Comparison of ENCODE assay signal across 8 mouse cellular contexts in the genomic region with DNA sequence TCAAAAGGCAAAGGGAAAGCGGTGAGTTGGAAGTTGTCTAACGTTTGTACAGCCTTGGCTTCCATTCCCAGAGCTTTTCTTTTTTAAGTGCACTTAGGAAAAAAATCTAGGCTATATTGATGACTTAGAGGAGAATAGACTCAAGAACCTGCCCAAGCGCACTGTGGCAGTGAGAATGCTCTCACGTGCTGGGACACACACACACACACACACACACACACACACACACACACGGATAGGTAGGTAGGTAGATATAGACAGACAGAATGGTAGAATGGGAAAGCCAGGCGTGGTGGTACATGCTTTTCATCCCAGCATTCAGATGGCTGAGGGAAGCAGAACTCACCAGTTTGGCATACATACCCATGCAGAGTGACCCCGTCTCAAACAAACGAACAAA. TPM values are rescaled to one million over a fixed set of nuclear protein-coding genes. Genes with fewer than 3 reads are reported as not detected.
A peak's percentile ranks its signal among the peaks of the same experiment; 100 is the strongest.
DNase-seq lines count a peak whose midpoint lies in the region; ATAC-seq and TF ChIP-seq lines count a peak whose summit lies in the region.

No protein-coding gene starts in this region.

- no peak for TF ChIP-seq EP300 in ES-Bruce4 (IDR thresholded peaks at IDR 0.05; ENCODE audit: insufficient read depth, low read depth, low read length)

- 67% methylated on average over 8 of the region's 8 CpGs for WGBS in heart, embryonic 12.5 days
- WGBS in forebrain, postnatal 0 days = 56% methylated on average over 8 of the region's 8 CpGs
- 74% methylated on average over 8 of the region's 8 CpGs for WGBS in midbrain, embryonic 10.5 days

- TF ChIP-seq POLR2A in ES-Bruce4 (IDR thresholded peaks at IDR 0.05; ENCODE audit: insufficient read depth, low read length) = no peak

- no peak for ATAC-seq in heart, embryonic 12.5 days (ENCODE audit: insufficient number of reproducible peaks, low FRiP score)
- ATAC-seq in forebrain, postnatal 0 days = no peak
- no peak for ATAC-seq in erythroid progenitor cell, adult 5-6 weeks (replicated peaks; ENCODE audit: low FRiP score, poor library complexity, severe bottlenecking)

- H3K4me3 ChIP-seq in heart, embryonic 12.5 days = peak overlapping the region; percentile 52
- peak overlapping the region; percentile 57; the same call in 1 of the 2 replicates for H3K4me3 ChIP-seq in ES-Bruce4 (ENCODE audit: low read depth, low read length)
- peak overlapping the region; percentile 36 for H3K4me3 ChIP-seq in forebrain, postnatal 0 days (ENCODE audit: low read depth, low read length)
- H3K4me3 ChIP-seq in midbrain, embryonic 10.5 days = peak overlapping the region; percentile 60

- no peaks in the 10 kb centered on the region for H3K36me3 ChIP-seq in heart, embryonic 12.5 days
- no peaks in the 10 kb centered on the region for H3K36me3 ChIP-seq in ES-Bruce4 (ENCODE audit: control insufficient read depth, insufficient read depth, low read length, poor library complexity, severe bottlenecking)
- H3K36me3 ChIP-seq in forebrain, postnatal 0 days (ENCODE audit: insufficient read depth) = no peaks in the 10 kb centered on the region
- no peaks in the 10 kb centered on the region for H3K36me3 ChIP-seq in midbrain, embryonic 10.5 days

- H3K27ac ChIP-seq in heart, embryonic 12.5 days (ENCODE audit: poor library complexity, severe bottlenecking) = no peak overlapping the region
- no peak overlapping the region for H3K27ac ChIP-seq in ES-Bruce4 (ENCODE audit: insufficient read depth, low read length)
- no peak overlapping the region for H3K27ac ChIP-seq in forebrain, postnatal 0 days (ENCODE audit: low read depth, low read length)
- peak overlapping the region; percentile 83; the same call in 1 of the 2 replicates for H3K27ac ChIP-seq in midbrain, embryonic 10.5 days (replicated peaks)

- no peak for DNase-seq in heart, adult 18-20 months
- DNase-seq in forebrain, postnatal 0 days = no peak
- no peak for DNase-seq in midbrain, embryonic 10.5 days (ENCODE audit: low spot score)
- DNase-seq in left cerebral cortex, adult 11 months (ENCODE audit: low spot score) = no peak
- DNase-seq in kidney, postnatal 14 days = no peak

- H3K4me1 ChIP-seq in heart, embryonic 12.5 days (replicated peaks) = peaks cover 18% of the 10 kb centered on the region
- peaks cover 2% of the 10 kb centered on the region for H3K4me1 ChIP-seq in ES-Bruce4 (ENCODE audit: control insufficient read depth, insufficient read depth, low read length)
- peaks cover 2% of the 10 kb centered on the region; the same call in 1 of the 2 replicates for H3K4me1 ChIP-seq in forebrain, postnatal 0 days (ENCODE audit: insufficient read depth)
- peaks cover 30% of the 10 kb centered on the region for H3K4me1 ChIP-seq in midbrain, embryonic 10.5 days

- no peak for TF ChIP-seq CTCF in ES-Bruce4 (IDR thresholded peaks at IDR 0.05; ENCODE audit: low read depth, low read length)
- TF ChIP-seq CTCF in forebrain, postnatal 0 days (IDR thresholded peaks at IDR 0.05; ENCODE audit: low read depth) = no peak

- H3K27me3 ChIP-seq in heart, embryonic 12.5 days (replicated peaks) = no peaks in the 10 kb centered on the region
- no peaks in the 10 kb centered on the region for H3K27me3 ChIP-seq in ES-Bruce4 (ENCODE audit: control insufficient read depth, insufficient read depth, low read length, poor library complexity, severe bottlenecking)
- no peaks in the 10 kb centered on the region for H3K27me3 ChIP-seq in forebrain, postnatal 0 days (ENCODE audit: insufficient read depth, low read length)
- H3K27me3 ChIP-seq in midbrain, embryonic 10.5 days (ENCODE audit: low read depth, poor library complexity, severe bottlenecking) = peaks cover 24% of the 10 kb centered on the region; the same call in 1 of the 2 replicates

- H3K4me2 ChIP-seq in heart, embryonic 12.5 days = peak overlapping the region; percentile 93
- peak overlapping the region; percentile 67 for H3K4me2 ChIP-seq in forebrain, postnatal 0 days (ENCODE audit: low read depth)

- H3K9ac ChIP-seq in heart, embryonic 12.5 days = peak overlapping the region; percentile 66; the same call in 1 of the 2 replicates
- 0 out of 2 replicates have a peak overlapping the region, but pooled peaks have one; percentile 52 for H3K9ac ChIP-seq in ES-Bruce4 (ENCODE audit: low read depth, poor library complexity, severe bottlenecking)
- H3K9ac ChIP-seq in forebrain, postnatal 0 days = no peak overlapping the region

- no peaks in the 10 kb centered on the region for H3K9me3 ChIP-seq in heart, embryonic 12.5 days (replicated peaks)
- peaks cover 3% of the 10 kb centered on the region; the same call in 1 of the 2 replicates for H3K9me3 ChIP-seq in ES-Bruce4 (replicated peaks; ENCODE audit: control insufficient read depth, insufficient read depth, low read length, poor library complexity, severe bottlenecking)
- no peaks in the 10 kb centered on the region for H3K9me3 ChIP-seq in forebrain, postnatal 0 days (ENCODE audit: low read length)
- no peaks in the 10 kb centered on the region for H3K9me3 ChIP-seq in midbrain, embryonic 10.5 days (replicated peaks)

RNA-seq across cellular contexts. Expression of gene Grap, which starts 32.3 kb away (rescaled TPM):
- 7.7 and 8.1 TPM in 2 replicates for polyA plus RNA-seq in heart, embryonic 12.5 days (2016; fragmentation: Nextera tagmentation; extraction: Ambion mirVana)
- 10 to 100 TPM; 12.1 to 13.5 TPM for total RNA-seq in heart, adult 18-20 months (2021)
- not detected in 2 replicates for polyA plus RNA-seq in ES-Bruce4 (2011; ENCODE audit: insufficient read depth, insufficient read length, low read depth, missing spikeins)
- total RNA-seq in forebrain, postnatal 0 days (2014; rRNA removed) = 4.9 and 5.6 TPM in 2 replicates
- 4.7 and 6.9 TPM in 2 replicates for polyA plus RNA-seq in forebrain, postnatal 0 days (2015; fragmentation: Nextera tagmentation; extraction: Ambion mirVana)
- polyA plus RNA-seq in midbrain, embryonic 10.5 days (2016; fragmentation: Nextera tagmentation; extraction: Ambion mirVana) = 8.2 and 8.6 TPM in 2 replicates
- total RNA-seq in erythroid progenitor cell, adult 5-6 weeks (2015; ENCODE audit: low replicate concordance) = 1.4 and 9.2 TPM in 2 replicates
- total RNA-seq in erythroid progenitor cell, adult 5-6 weeks (2017; ENCODE audit: low replicate concordance) = 0.51 and 1.4 TPM in 2 replicates

RNA-seq across cellular contexts. Expression of gene Epn2, which starts 41.3 kb away (rescaled TPM):
- polyA plus RNA-seq in heart, embryonic 12.5 days (2016; fragmentation: Nextera tagmentation; extraction: Ambion mirVana) = 23.1 and 25.9 TPM in 2 replicates
- total RNA-seq in heart, adult 18-20 months (2021) = 10 to 100 TPM; 24.5 to 28.1 TPM
- 70.0 and 76.0 TPM in 2 replicates for polyA plus RNA-seq in ES-Bruce4 (2011; ENCODE audit: insufficient read depth, insufficient read length, low read depth, missing spikeins)
- 68.9 and 80.6 TPM in 2 replicates for total RNA-seq in forebrain, postnatal 0 days (2014; rRNA removed)
- polyA plus RNA-seq in forebrain, postnatal 0 days (2015; fragmentation: Nextera tagmentation; extraction: Ambion mirVana) = 60.7 and 77.3 TPM in 2 replicates
- polyA plus RNA-seq in midbrain, embryonic 10.5 days (2016; fragmentation: Nextera tagmentation; extraction: Ambion mirVana) = 23.9 and 28.4 TPM in 2 replicates
- total RNA-seq in erythroid progenitor cell, adult 5-6 weeks (2015; ENCODE audit: low replicate concordance) = not detected in 2 replicates
- total RNA-seq in erythroid progenitor cell, adult 5-6 weeks (2017; ENCODE audit: low replicate concordance) = not detected in 2 replicates
